Mouse (Mus musculus): ENCODE results near the gene Efcab7. TPM values are rescaled to one million over a fixed set of nuclear protein-coding genes. Genes with fewer than 3 reads are reported as not detected.

The Efcab7 gene
- polyA plus RNA-seq, 1 experiment from 2014 or later = 14.4 TPM

DNA sequence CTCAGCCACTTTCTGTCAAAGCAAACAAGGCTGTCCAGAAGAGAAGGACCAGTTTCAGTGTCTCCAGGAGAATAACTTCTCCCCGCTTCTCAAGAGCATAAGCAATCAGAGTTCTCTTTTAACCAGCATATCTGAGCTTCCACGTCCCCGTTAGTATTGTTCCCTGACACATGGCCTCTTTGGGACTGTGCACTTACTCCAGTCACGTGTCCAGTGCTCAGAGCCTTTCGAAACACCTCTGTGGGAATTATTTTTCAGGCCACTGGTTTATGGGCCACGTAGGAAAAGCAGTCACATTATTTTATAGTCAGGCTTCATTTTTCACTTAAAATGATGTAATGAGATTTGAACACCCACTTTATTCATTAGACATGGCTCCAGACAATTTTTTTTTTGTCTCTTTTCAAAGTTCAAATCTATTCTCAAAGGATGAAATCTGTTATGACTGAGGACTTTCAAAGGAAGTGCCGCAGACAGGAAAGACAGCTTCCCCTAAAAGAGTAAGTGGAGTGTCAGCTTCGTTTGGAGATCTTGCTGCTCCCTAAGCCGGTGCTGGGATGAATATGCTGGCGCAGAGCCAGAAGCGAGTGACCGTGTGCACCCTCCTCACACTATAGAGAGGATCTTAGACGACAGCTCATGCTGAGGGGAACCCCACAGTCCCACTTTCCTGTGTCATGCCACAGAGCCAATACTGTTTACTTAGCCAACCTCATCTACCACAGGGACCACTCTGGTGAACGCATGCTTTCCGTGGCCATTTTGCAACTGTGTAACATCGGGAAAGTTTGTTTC, 110.9 kb downstream of the Efcab7 start:
- DNase-seq (ENCODE audit: low spot score) (peak; percentile 67), ATAC-seq (ENCODE audit: low FRiP score) (no peak)
- Histone ChIP-seq H3K27me3 (ENCODE audit: control insufficient read depth, insufficient read depth, low read length) (no peaks in the 10 kb centered on the region), H3K36me3 (replicated peaks; ENCODE audit: control insufficient read depth, insufficient read depth) (no peaks in the 10 kb centered on the region), H3K9ac (no peak overlapping the region), H3K27ac (no peak overlapping the region), H3K4me2 (replicated peaks) (no peak overlapping the region), H3K9me3 (ENCODE audit: control insufficient read depth, low read length) (no peaks in the 10 kb centered on the region), H3K4me1 (replicated peaks; ENCODE audit: control insufficient read depth, insufficient read depth, low read length) (no peaks in the 10 kb centered on the region), H3K4me3 (replicated peaks; ENCODE audit: low read length) (no peak overlapping the region)
- 60% methylated on average over 16 of the region's 16 CpGs for WGBS

DNA sequence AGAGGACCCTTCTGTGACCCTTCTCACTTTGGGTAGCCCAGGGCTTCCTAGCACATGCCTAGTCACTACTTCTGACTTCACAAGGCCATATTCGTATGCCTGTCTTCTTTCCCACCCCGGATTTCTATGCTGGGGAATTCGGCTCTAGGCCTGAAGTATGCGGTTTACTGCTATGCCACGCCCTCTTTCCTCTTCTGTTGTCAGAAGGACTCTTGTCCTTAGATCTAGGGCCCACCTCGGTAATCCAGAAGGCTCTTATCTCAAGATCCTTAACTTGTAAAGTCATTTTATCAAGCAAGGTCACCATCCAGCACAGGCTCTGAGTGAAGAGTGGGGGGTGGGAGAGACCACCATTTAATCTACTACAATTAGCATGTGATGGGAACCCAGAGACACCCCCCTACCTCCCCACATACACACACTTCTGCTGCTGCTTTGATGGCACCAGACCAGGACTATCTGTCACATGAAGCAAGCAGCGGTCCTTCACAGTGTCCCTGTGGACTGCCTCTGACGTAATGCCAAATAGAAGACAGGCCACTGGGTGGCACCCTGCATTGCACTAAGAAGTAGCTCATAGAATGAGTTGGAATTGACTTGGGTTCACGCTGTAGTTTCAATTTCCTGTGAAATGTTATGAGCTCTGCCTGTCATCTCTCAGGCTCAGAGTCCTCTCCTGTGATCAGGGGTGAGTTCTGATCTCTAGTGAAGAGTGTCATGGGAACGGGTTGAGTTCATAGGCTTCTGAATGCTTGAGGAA, 112.8 kb downstream of the Efcab7 start:
- Histone ChIP-seq H3K36me3 (replicated peaks; ENCODE audit: control insufficient read depth, insufficient read depth) (no peaks in the 10 kb centered on the region), H3K27me3 (ENCODE audit: control insufficient read depth, insufficient read depth, low read length) (no peaks in the 10 kb centered on the region), H3K4me1 (replicated peaks; ENCODE audit: control insufficient read depth, insufficient read depth, low read length) (no peaks in the 10 kb centered on the region), H3K9ac (no peak overlapping the region), H3K9me3 (ENCODE audit: control insufficient read depth, low read length) (no peaks in the 10 kb centered on the region), H3K4me3 (replicated peaks; ENCODE audit: low read length) (no peak overlapping the region), H3K27ac (no peak overlapping the region), H3K4me2 (replicated peaks) (no peak overlapping the region)
- ATAC-seq (ENCODE audit: low FRiP score) = no peak
- 84% methylated on average over 10 of the region's 10 CpGs for WGBS
- DNase-seq (ENCODE audit: low spot score) = peak; percentile 50

DNA sequence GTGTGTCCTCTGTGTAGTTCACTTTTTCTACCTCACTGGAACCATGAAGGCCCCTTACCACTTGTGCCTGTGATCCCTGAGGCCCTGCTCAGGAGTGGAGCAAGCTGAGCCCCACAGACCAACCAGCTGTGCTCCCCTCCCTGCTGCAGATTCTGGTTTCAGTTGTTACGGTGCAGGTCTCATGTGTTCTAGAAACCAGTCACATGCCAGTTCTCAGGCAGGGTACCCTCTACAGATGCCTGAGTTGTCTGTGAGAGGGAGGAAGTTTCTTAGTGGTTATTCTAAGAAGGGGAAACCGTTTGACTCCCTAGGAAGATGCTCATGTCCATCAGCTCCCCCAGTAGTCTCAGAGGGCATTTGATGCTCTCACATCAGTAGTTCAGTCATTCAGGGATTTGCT, 115.6 kb downstream of the Efcab7 start:
- Histone ChIP-seq H3K9me3 (ENCODE audit: control insufficient read depth, low read length) (no peaks in the 10 kb centered on the region), H3K4me3 (replicated peaks; ENCODE audit: low read length) (no peak overlapping the region), H3K27me3 (ENCODE audit: control insufficient read depth, insufficient read depth, low read length) (no peaks in the 10 kb centered on the region), H3K27ac (no peak overlapping the region), H3K9ac (no peak overlapping the region), H3K4me2 (replicated peaks) (no peak overlapping the region), H3K36me3 (replicated peaks; ENCODE audit: control insufficient read depth, insufficient read depth) (no peaks in the 10 kb centered on the region), H3K4me1 (replicated peaks; ENCODE audit: control insufficient read depth, insufficient read depth, low read length) (no peaks in the 10 kb centered on the region)
- ATAC-seq (ENCODE audit: low FRiP score) = no peak
- WGBS = 79% methylated on average over 2 of the region's 2 CpGs
- no peak for DNase-seq (ENCODE audit: low spot score)

DNA sequence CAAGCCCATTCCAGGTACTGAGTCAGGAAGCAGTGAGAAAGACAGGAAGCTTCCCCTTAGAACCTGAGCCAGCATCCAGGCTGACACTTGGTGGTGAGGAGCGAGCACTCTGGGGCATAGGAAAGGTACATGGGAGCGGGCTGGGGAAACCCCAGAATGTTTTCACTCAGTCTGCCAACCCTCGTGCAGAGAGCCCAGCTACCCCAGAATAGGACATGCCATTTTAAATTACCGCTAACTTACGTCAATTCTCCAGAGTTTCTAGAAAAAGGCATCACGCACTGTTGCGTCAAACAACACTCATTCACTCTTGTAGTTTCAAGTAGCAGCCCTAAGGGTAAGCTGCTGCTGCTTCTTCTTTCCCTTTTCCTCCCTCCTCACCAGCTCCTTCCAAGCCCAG, 116.0 kb downstream of the Efcab7 start:
- H3K27me3 ChIP-seq (ENCODE audit: control insufficient read depth, insufficient read depth, low read length) = no peaks in the 10 kb centered on the region
- no peak overlapping the region for H3K4me3 ChIP-seq (replicated peaks; ENCODE audit: low read length)
- 90% methylated on average over 7 of the region's 7 CpGs for WGBS
- no peak overlapping the region for H3K4me2 ChIP-seq (replicated peaks)
- no peaks in the 10 kb centered on the region for H3K36me3 ChIP-seq (replicated peaks; ENCODE audit: control insufficient read depth, insufficient read depth)
- ATAC-seq (ENCODE audit: low FRiP score) (no peak), DNase-seq (ENCODE audit: low spot score) (no peak)
- H3K9ac ChIP-seq = no peak overlapping the region
- no peak overlapping the region for H3K27ac ChIP-seq
- H3K4me1 ChIP-seq (replicated peaks; ENCODE audit: control insufficient read depth, insufficient read depth, low read length) = no peaks in the 10 kb centered on the region
- H3K9me3 ChIP-seq (ENCODE audit: control insufficient read depth, low read length) = no peaks in the 10 kb centered on the region

DNA sequence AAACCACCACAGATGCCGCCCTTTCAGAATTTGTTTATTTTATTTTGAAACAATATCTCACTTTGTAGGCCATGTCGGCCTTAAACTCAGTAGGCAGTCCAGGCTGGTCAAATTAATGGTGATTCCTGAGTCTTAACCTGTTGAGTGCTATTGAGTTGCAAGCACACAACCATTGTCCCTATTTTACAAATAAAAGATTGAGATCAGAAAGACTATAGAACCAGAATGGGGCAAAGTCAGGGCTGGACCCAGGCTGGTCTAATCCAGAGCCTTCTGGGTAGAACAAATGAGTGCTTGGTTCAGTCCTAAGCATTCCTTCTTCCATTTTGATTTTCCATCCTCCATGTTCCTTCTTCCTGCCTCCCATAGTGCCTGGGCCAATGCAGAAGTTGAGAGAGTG, 117.5 kb downstream of the Efcab7 start:
- H3K9me3 ChIP-seq (ENCODE audit: control insufficient read depth, low read length) = no peaks in the 10 kb centered on the region
- no peak overlapping the region for H3K4me2 ChIP-seq (replicated peaks)
- no peak overlapping the region for H3K9ac ChIP-seq
- DNase-seq (ENCODE audit: low spot score) (no peak), ATAC-seq (ENCODE audit: low FRiP score) (no peak)
- no peaks in the 10 kb centered on the region for H3K36me3 ChIP-seq (replicated peaks; ENCODE audit: control insufficient read depth, insufficient read depth)
- no peak overlapping the region for H3K4me3 ChIP-seq (replicated peaks; ENCODE audit: low read length)
- 84% methylated on average over 2 of the region's 2 CpGs for WGBS
- no peaks in the 10 kb centered on the region for H3K27me3 ChIP-seq (ENCODE audit: control insufficient read depth, insufficient read depth, low read length)
- no peaks in the 10 kb centered on the region for H3K4me1 ChIP-seq (replicated peaks; ENCODE audit: control insufficient read depth, insufficient read depth, low read length)
- no peak overlapping the region for H3K27ac ChIP-seq

DNA sequence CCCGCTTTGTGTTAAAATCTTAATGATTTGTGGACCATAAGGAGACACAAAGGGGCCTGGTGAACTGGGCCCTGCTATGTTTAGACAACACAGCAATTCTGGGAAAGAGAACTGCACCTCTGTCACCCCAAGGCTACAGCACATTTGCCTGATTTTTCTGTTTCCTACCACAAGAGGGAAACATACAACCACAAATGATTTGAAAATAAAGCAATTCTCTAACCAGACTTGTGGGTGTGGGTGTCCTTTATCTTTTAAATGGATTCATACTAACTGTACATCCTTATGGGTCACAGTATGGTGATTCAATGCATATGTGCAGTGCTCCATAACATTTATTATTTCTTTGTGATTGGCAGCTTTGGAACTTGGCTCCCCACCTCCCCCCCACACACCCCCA, 118.2 kb downstream of the Efcab7 start:
- no peak overlapping the region for H3K4me3 ChIP-seq (replicated peaks; ENCODE audit: low read length)
- H3K4me2 ChIP-seq (replicated peaks) = no peak overlapping the region
- DNase-seq (ENCODE audit: low spot score) = peak; percentile 71
- 76% methylated on average over 1 of the region's 1 CpGs for WGBS
- no peaks in the 10 kb centered on the region for H3K4me1 ChIP-seq (replicated peaks; ENCODE audit: control insufficient read depth, insufficient read depth, low read length)
- no peaks in the 10 kb centered on the region for H3K36me3 ChIP-seq (replicated peaks; ENCODE audit: control insufficient read depth, insufficient read depth)
- no peak overlapping the region for H3K27ac ChIP-seq
- no peak overlapping the region for H3K9ac ChIP-seq
- peak; percentile 17; the same call in 1 of the 2 replicates for ATAC-seq (ENCODE audit: low FRiP score)
- H3K27me3 ChIP-seq (ENCODE audit: control insufficient read depth, insufficient read depth, low read length) = no peaks in the 10 kb centered on the region
- H3K9me3 ChIP-seq (ENCODE audit: control insufficient read depth, low read length) = no peaks in the 10 kb centered on the region

DNA sequence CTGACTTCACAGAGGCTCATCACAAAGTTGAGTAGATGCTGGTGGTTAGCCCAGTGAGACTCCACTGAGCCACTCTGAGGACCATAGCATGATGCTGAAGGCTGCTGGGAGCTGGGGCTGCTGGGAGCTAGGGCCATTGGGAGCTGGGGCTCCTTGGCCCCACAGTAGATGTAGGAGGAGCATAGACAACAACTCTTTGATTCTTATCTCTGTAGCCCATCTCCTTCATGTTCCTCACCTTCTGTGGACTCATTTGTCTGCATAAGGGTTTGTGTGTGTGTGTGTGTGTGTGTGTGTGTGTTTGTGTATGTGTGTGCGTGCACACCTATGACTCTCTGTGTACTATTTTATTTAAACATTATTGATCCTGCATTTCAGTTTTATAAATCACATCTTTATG, 118.9 kb downstream of the Efcab7 start:
- Histone ChIP-seq H3K27me3 (ENCODE audit: control insufficient read depth, insufficient read depth, low read length) (no peaks in the 10 kb centered on the region), H3K36me3 (replicated peaks; ENCODE audit: control insufficient read depth, insufficient read depth) (no peaks in the 10 kb centered on the region), H3K4me3 (replicated peaks; ENCODE audit: low read length) (no peak overlapping the region), H3K27ac (no peak overlapping the region), H3K9ac (no peak overlapping the region), H3K4me1 (replicated peaks; ENCODE audit: control insufficient read depth, insufficient read depth, low read length) (no peaks in the 10 kb centered on the region), H3K4me2 (replicated peaks) (no peak overlapping the region), H3K9me3 (ENCODE audit: control insufficient read depth, low read length) (no peaks in the 10 kb centered on the region)
- ATAC-seq (ENCODE audit: low FRiP score) = no peak
- WGBS = 95% methylated on average over 1 of the region's 1 CpGs
- DNase-seq (ENCODE audit: low spot score) = no peak

DNA sequence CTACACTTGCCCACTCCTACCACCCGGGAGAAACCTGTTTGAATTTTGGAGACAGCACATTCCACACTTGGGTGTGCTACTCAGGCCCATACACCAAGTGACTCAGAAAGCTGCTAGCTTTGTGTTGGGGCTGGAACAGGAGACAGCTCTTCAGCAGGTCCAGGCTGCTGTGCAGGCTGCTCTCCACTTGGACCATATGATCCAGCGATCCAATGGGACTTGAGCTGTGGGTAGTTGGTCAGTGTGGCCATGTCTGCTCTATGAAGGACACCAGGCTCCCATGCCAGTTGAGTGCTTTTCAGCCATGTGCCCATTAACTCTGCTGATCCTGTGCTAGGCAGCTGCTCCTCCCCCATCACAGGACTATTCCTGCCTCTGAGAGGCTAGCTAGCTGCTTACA, 124.9 kb downstream of the Efcab7 start:
- no peaks in the 10 kb centered on the region for H3K9me3 ChIP-seq (ENCODE audit: control insufficient read depth, low read length)
- H3K36me3 ChIP-seq (replicated peaks; ENCODE audit: control insufficient read depth, insufficient read depth) = no peaks in the 10 kb centered on the region
- 95% methylated on average over 2 of the region's 2 CpGs for WGBS
- H3K27ac ChIP-seq = no peak overlapping the region
- H3K4me1 ChIP-seq (replicated peaks; ENCODE audit: control insufficient read depth, insufficient read depth, low read length) = no peaks in the 10 kb centered on the region
- H3K9ac ChIP-seq = no peak overlapping the region
- no peaks in the 10 kb centered on the region for H3K27me3 ChIP-seq (ENCODE audit: control insufficient read depth, insufficient read depth, low read length)
- H3K4me3 ChIP-seq (replicated peaks; ENCODE audit: low read length) = no peak overlapping the region
- DNase-seq (ENCODE audit: low spot score) (no peak), ATAC-seq (ENCODE audit: low FRiP score) (no peak)
- no peak overlapping the region for H3K4me2 ChIP-seq (replicated peaks)

DNA sequence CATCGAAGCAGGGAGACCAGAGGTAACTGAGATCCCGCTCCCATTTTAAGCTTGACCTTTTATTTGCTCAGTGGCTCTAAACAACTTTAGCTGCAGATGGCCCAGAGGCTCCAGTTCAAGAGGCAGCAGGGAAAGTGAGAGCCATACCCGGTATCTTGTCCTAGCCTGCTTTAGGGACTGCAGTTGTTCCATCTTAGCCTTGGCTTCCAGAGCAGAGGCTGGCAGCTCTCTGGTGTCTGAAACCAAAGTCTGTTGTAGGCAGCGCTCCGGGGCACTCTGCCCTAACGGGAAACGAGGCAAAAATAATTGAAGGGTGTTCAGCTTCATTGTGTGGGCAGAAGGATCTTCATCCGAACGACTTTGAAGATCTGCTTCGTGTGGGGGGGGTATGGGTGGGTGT, 126.4 kb downstream of the Efcab7 start:
- no peak overlapping the region for H3K27ac ChIP-seq
- H3K36me3 ChIP-seq (replicated peaks; ENCODE audit: control insufficient read depth, insufficient read depth) = no peaks in the 10 kb centered on the region
- no peak for ATAC-seq (ENCODE audit: low FRiP score)
- WGBS = 84% methylated on average over 10 of the region's 10 CpGs
- H3K4me3 ChIP-seq (replicated peaks; ENCODE audit: low read length) = no peak overlapping the region
- DNase-seq (ENCODE audit: low spot score) = no peak
- H3K9ac ChIP-seq = no peak overlapping the region
- no peaks in the 10 kb centered on the region for H3K27me3 ChIP-seq (ENCODE audit: control insufficient read depth, insufficient read depth, low read length)
- no peak overlapping the region for H3K4me2 ChIP-seq (replicated peaks)
- H3K4me1 ChIP-seq (replicated peaks; ENCODE audit: control insufficient read depth, insufficient read depth, low read length) = no peaks in the 10 kb centered on the region
- no peaks in the 10 kb centered on the region for H3K9me3 ChIP-seq (ENCODE audit: control insufficient read depth, low read length)

Measured in hindbrain, embryonic 14.5 days (tissue).